Mouse (Mus musculus) midbrain, embryonic 16.5 days (tissue): Measurements from ENCODE around the gene Idua. TPM values are rescaled to one million over a fixed set of nuclear protein-coding genes. Genes with fewer than 3 reads are reported as not detected.

Source experiments
- ATAC-seq: fragments of 200-750 bp; cut with Nextera tagmentation; 2 replicates; pipeline ENCODE4 v1.8.0; 2017; ENCODE audit warnings: moderate TSS enrichment
- H3K27ac ChIP-seq: fragments of 300-500 bp; sonication (generic); 2 replicates; pipeline ENCODE4 v1.5.1; 2014; ENCODE audit warnings: mild to moderate bottlenecking, low read length, mixed read lengths
- H3K27me3 ChIP-seq: fragments of 300-500 bp; sonication (generic); 2 replicates; pipeline ENCODE4 v1.6.1; 2014; ENCODE audit warnings: low read depth, low read length, mixed read lengths; ENCODE audit not compliant: control insufficient read depth, insufficient read depth
- H3K36me3 ChIP-seq: fragments of 300-500 bp; sonication (generic); 2 replicates; pipeline ENCODE4 v1.6.1; 2014; ENCODE audit warnings: mild to moderate bottlenecking, low read length, moderate library complexity, mixed read lengths; ENCODE audit not compliant: control insufficient read depth, insufficient read depth
- H3K4me1 ChIP-seq: fragments of 300-500 bp; sonication (generic); 2 replicates; pipeline ENCODE4 v1.6.1; 2014; ENCODE audit warnings: mild to moderate bottlenecking, low read length, mixed read lengths; ENCODE audit not compliant: control insufficient read depth, insufficient read depth
- H3K4me2 ChIP-seq: fragments of 300-500 bp; sonication (generic); 2 replicates; pipeline ENCODE4 v1.6.1; 2014; ENCODE audit warnings: mild to moderate bottlenecking, low read length, mixed read lengths
- H3K4me3 ChIP-seq: fragments of 300-500 bp; sonication (generic); 2 replicates; pipeline ENCODE4 v1.5.1; 2014; ENCODE audit warnings: low read depth, mild to moderate bottlenecking, low read length, moderate library complexity, mixed read lengths
- H3K9ac ChIP-seq: fragments of 300-500 bp; sonication (generic); 2 replicates; pipeline ENCODE4 v1.6.1; 2014; ENCODE audit warnings: low read depth, low read length, mixed read lengths
- H3K9me3 ChIP-seq: fragments of 300-500 bp; sonication (generic); replicated peaks from 2 replicates; pipeline ENCODE4 v1.6.1; 2014; ENCODE audit warnings: mild to moderate bottlenecking, low read length, mixed read lengths; ENCODE audit not compliant: control insufficient read depth, poor library complexity, severe bottlenecking
- WGBS: fragments of 180-500 bp; shearing (Covaris S2); extraction: QIAGEN DNeasy Blood & Tissue Kit; methylation state at CpG from one replicate; pipeline ENCODE4 v1.1.7; 2014; 5-methylcytosine and 5-hydroxymethylcytosine counted together
- polyA plus RNA-seq: library from polyadenylated mRNA; unstranded; fragments of >200 nt; fragmentation: Nextera tagmentation; extraction: Ambion mirVana; gene quantifications from 2 replicates; pipeline ENCODE4 v1.2.1, GENCODE M21; 2015

The Idua gene
- polyA plus RNA-seq, 1 experiment from 2014 or later: 14.4 TPM

- no peak overlapping the region for H3K4me2 ChIP-seq
- no peak overlapping the region for H3K27ac ChIP-seq
- ATAC-seq: no peak
- no peaks in the 10 kb centered on the region for H3K27me3 ChIP-seq
- 77% methylated on average over 4 of the region's 4 CpGs for WGBS
- no peak overlapping the region for H3K9ac ChIP-seq
- H3K4me1 ChIP-seq: no peaks in the 10 kb centered on the region
- no peaks in the 10 kb centered on the region for H3K9me3 ChIP-seq
- no peak overlapping the region for H3K4me3 ChIP-seq
- H3K36me3 ChIP-seq: no peaks in the 10 kb centered on the region
Observed at GRCm38 (mm10) chr5:108636172-108636571, 24.0 kb upstream of the Idua start.

GRCm38 (mm10) chr5:108643674-108644073, 16.5 kb upstream of the Idua start:
- ATAC-seq: no peak
- no peaks in the 10 kb centered on the region for H3K9me3 ChIP-seq
- no peak overlapping the region for H3K4me3 ChIP-seq
- H3K4me2 ChIP-seq: no peak overlapping the region
- no peaks in the 10 kb centered on the region for H3K4me1 ChIP-seq
- H3K27me3 ChIP-seq: no peaks in the 10 kb centered on the region
- peaks cover 13% of the 10 kb centered on the region for H3K36me3 ChIP-seq
- no peak overlapping the region for H3K27ac ChIP-seq
- no peak overlapping the region for H3K9ac ChIP-seq
- WGBS: 81% methylated on average over 2 of the region's 2 CpGs

- Histone ChIP-seq H3K27ac (no peak overlapping the region), H3K9me3 (no peaks in the 10 kb centered on the region), H3K27me3 (no peaks in the 10 kb centered on the region), H3K4me2 (no peak overlapping the region), H3K36me3 (peaks cover 21% of the 10 kb centered on the region), H3K9ac (no peak overlapping the region), H3K4me3 (no peak overlapping the region), H3K4me1 (no peaks in the 10 kb centered on the region)
- ATAC-seq: no peak
- 86% methylated on average over 9 of the region's 9 CpGs for WGBS
Observed at GRCm38 (mm10) chr5:108645651-108646342, 14.3 kb upstream of the Idua start.

- H3K9ac ChIP-seq: no peak overlapping the region
- H3K27me3 ChIP-seq: no peaks in the 10 kb centered on the region
- no peak overlapping the region for H3K4me3 ChIP-seq
- no peaks in the 10 kb centered on the region for H3K9me3 ChIP-seq
- H3K4me1 ChIP-seq: no peaks in the 10 kb centered on the region
- peaks cover 25% of the 10 kb centered on the region for H3K36me3 ChIP-seq
- WGBS: 84% methylated on average over 3 of the region's 3 CpGs
- H3K4me2 ChIP-seq: no peak overlapping the region
- no peak for ATAC-seq
- H3K27ac ChIP-seq: no peak overlapping the region
Observed at GRCm38 (mm10) chr5:108646343-108646660, 13.8 kb upstream of the Idua start.

GRCm38 (mm10) chr5:108647311-108647710, 12.8 kb upstream of the Idua start:
- Histone ChIP-seq H3K9me3 (no peaks in the 10 kb centered on the region), H3K4me3 (no peak overlapping the region), H3K4me2 (no peak overlapping the region), H3K4me1 (no peaks in the 10 kb centered on the region), H3K9ac (no peak overlapping the region), H3K36me3 (peaks cover 25% of the 10 kb centered on the region), H3K27ac (no peak overlapping the region), H3K27me3 (no peaks in the 10 kb centered on the region)
- WGBS: 93% methylated on average over 2 of the region's 2 CpGs
- no peak for ATAC-seq

- H3K9me3 ChIP-seq: no peaks in the 10 kb centered on the region
- no peaks in the 10 kb centered on the region for H3K4me1 ChIP-seq
- no peak overlapping the region for H3K9ac ChIP-seq
- H3K27me3 ChIP-seq: no peaks in the 10 kb centered on the region
- 84% methylated on average over 2 of the region's 2 CpGs for WGBS
- no peak overlapping the region for H3K4me3 ChIP-seq
- no peak overlapping the region for H3K4me2 ChIP-seq
- ATAC-seq: no peak
- no peak overlapping the region for H3K27ac ChIP-seq
- H3K36me3 ChIP-seq: peaks cover 32% of the 10 kb centered on the region
Observed at GRCm38 (mm10) chr5:108647820-108648465, 12.2 kb upstream of the Idua start.

GRCm38 (mm10) chr5:108648937-108649576, 11.1 kb upstream of the Idua start:
- no peak overlapping the region for H3K9ac ChIP-seq
- H3K4me1 ChIP-seq: no peaks in the 10 kb centered on the region
- ATAC-seq: no peak
- no peaks in the 10 kb centered on the region for H3K27me3 ChIP-seq
- H3K9me3 ChIP-seq: no peaks in the 10 kb centered on the region
- no peak overlapping the region for H3K4me2 ChIP-seq
- no peak overlapping the region for H3K4me3 ChIP-seq
- H3K27ac ChIP-seq: no peak overlapping the region
- peaks cover 39% of the 10 kb centered on the region for H3K36me3 ChIP-seq
- 92% methylated on average over 11 of the region's 11 CpGs for WGBS

- H3K9me3 ChIP-seq: no peaks in the 10 kb centered on the region
- peaks cover 45% of the 10 kb centered on the region for H3K36me3 ChIP-seq
- no peak overlapping the region for H3K4me2 ChIP-seq
- ATAC-seq: no peak
- no peak overlapping the region for H3K9ac ChIP-seq
- no peak overlapping the region for H3K27ac ChIP-seq
- H3K27me3 ChIP-seq: no peaks in the 10 kb centered on the region
- no peak overlapping the region for H3K4me3 ChIP-seq
- WGBS: 90% methylated on average over 7 of the region's 7 CpGs
- no peaks in the 10 kb centered on the region for H3K4me1 ChIP-seq
Observed at GRCm38 (mm10) chr5:108650341-108650740, 9.8 kb upstream of the Idua start.

- Histone ChIP-seq H3K27me3 (no peaks in the 10 kb centered on the region), H3K9me3 (no peaks in the 10 kb centered on the region), H3K36me3 (peaks cover 51% of the 10 kb centered on the region), H3K4me2 (no peak overlapping the region), H3K27ac (no peak overlapping the region), H3K4me1 (no peaks in the 10 kb centered on the region), H3K9ac (no peak overlapping the region; the same call in 1 of the 2 replicates), H3K4me3 (no peak overlapping the region)
- no peak for ATAC-seq
- 86% methylated on average over 5 of the region's 5 CpGs for WGBS
Observed at GRCm38 (mm10) chr5:108651136-108651720, 8.9 kb upstream of the Idua start.
